Mouse (Mus musculus) layer of hippocampus, adult 9-11 months (tissue): ENCODE measurements at regions not wholly inside any gene's neighbourhood (a gene's known extent, or its start where the extent isn't known, plus 50 kb on each side); places are given as distances from the start of the nearest gene placed in this dataset.
"Not testable (repeated sequence)": the region's sequence is repeated elsewhere in the genome, so short reads cannot be mapped to it uniquely, and the experiment has no call there.

Experiments
- DNase-seq: peaks from one replicate; pipeline ENCODE4 v3.0.0; 2022

GRCm38 (mm10) chr11:93651966-93652365 is 233.6 kb downstream of the Utp18 start:
- DNase-seq: not testable (repeated sequence)
